ENCODE assay signal across 12 mouse cellular contexts in the genomic region with DNA sequence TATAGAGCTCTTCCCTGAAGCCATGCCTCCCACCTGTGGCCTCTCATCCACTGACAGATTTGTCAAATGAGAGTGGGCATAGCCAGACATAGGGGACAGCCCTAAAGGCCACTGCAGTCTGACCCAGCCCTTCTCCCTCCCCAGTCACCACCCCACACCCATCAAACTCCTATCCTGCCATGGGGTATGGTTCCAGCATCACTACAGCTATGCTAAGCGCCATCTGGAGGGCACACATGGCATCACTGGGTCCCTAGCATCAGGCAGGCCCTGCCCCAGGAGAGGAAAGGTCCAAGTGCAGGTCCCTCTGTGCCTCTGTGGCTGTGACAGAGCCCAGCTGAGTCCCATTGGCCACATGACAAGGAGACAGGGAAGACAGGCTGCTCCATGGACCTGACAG. TPM values are rescaled to one million over a fixed set of nuclear protein-coding genes. Genes with fewer than 3 reads are reported as not detected.
A peak's percentile ranks its signal among the peaks of the same experiment; 100 is the strongest.
DNase-seq lines count a peak whose midpoint lies in the region; ATAC-seq and TF ChIP-seq lines count a peak whose summit lies in the region.
"Had no signal": no experiment of that assay in that cellular context is flagged by ENCODE, and none has a peak within 500 bp of the region (broad histone marks: within the 10 kb centered on the region; RNA-seq: fewer than 3 reads in every experiment).

No protein-coding gene starts in this region.

- 10% methylated on average over 1 of the region's 1 CpGs for WGBS in hindbrain, embryonic 11.5 days
- WGBS in hindbrain, embryonic 16.5 days, result 0% methylated on average over 1 of the region's 1 CpGs
- WGBS in midbrain, embryonic 14.5 days, result 4% methylated on average over 1 of the region's 1 CpGs
- WGBS in midbrain, embryonic 11.5 days, result 8% methylated on average over 1 of the region's 1 CpGs
- 21% methylated on average over 1 of the region's 1 CpGs for WGBS in small intestine, adult 2 months
- 5% methylated on average over 1 of the region's 1 CpGs for WGBS in forebrain, embryonic 13.5 days

- TF ChIP-seq CTCF in small intestine, adult 2 months (IDR thresholded peaks at IDR 0.05; ENCODE audit: extremely low read depth, insufficient read length, insufficient replicate concordance, low read depth, low read length), result peak; percentile 47; the same call in 1 of the 2 replicates

- H3K4me1 ChIP-seq in hindbrain, embryonic 11.5 days (replicated peaks; ENCODE audit: control insufficient read depth, insufficient read depth, low read length), result no peaks in the 10 kb centered on the region
- H3K4me1 ChIP-seq in hindbrain, embryonic 16.5 days (ENCODE audit: control insufficient read depth, insufficient read depth, low read depth, low read length), result no peaks in the 10 kb centered on the region
- H3K4me1 ChIP-seq in midbrain, embryonic 14.5 days (ENCODE audit: control insufficient read depth, insufficient read depth, low read length), result no peaks in the 10 kb centered on the region
- H3K4me1 ChIP-seq in midbrain, embryonic 11.5 days (ENCODE audit: control insufficient read depth, insufficient read depth, low read length), result no peaks in the 10 kb centered on the region
- peaks cover 11% of the 10 kb centered on the region; the same call in 1 of the 2 replicates for H3K4me1 ChIP-seq in small intestine, adult 2 months (ENCODE audit: control insufficient read depth, insufficient read depth, insufficient read length, low read length)
- H3K4me1 ChIP-seq in forebrain, embryonic 13.5 days, result no peaks in the 10 kb centered on the region
- H3K4me1 ChIP-seq: limb, embryonic 13.5 days; midbrain, embryonic 12.5 days had no signal

- H3K9ac ChIP-seq in hindbrain, embryonic 11.5 days (ENCODE audit: low read depth, low read length), result no peak overlapping the region
- H3K9ac ChIP-seq in hindbrain, embryonic 16.5 days (ENCODE audit: low read depth, low read length), result no peak overlapping the region
- no peak overlapping the region for H3K9ac ChIP-seq in midbrain, embryonic 14.5 days (replicated peaks; ENCODE audit: low read length)
- H3K9ac ChIP-seq in midbrain, embryonic 11.5 days (ENCODE audit: low read length), result no peak overlapping the region
- no peak overlapping the region for H3K9ac ChIP-seq in forebrain, embryonic 13.5 days
- H3K9ac ChIP-seq: limb, embryonic 13.5 days; midbrain, embryonic 12.5 days had no signal

- no peak overlapping the region for H3K27ac ChIP-seq in hindbrain, embryonic 11.5 days (ENCODE audit: low read depth, low read length)
- no peak overlapping the region for H3K27ac ChIP-seq in hindbrain, embryonic 16.5 days (ENCODE audit: low read depth, low read length)
- no peak overlapping the region for H3K27ac ChIP-seq in midbrain, embryonic 14.5 days (replicated peaks; ENCODE audit: low read depth, low read length)
- H3K27ac ChIP-seq in midbrain, embryonic 11.5 days (ENCODE audit: low read depth, low read length), result no peak overlapping the region
- no peak overlapping the region for H3K27ac ChIP-seq in small intestine, adult 2 months (ENCODE audit: insufficient read depth, low read depth, low read length)
- no peak overlapping the region for H3K27ac ChIP-seq in forebrain, embryonic 13.5 days
- H3K27ac ChIP-seq: limb, embryonic 13.5 days; midbrain, embryonic 12.5 days had no signal

- H3K9me3 ChIP-seq in hindbrain, embryonic 11.5 days (ENCODE audit: control insufficient read depth, low read length), result no peaks in the 10 kb centered on the region
- no peaks in the 10 kb centered on the region for H3K9me3 ChIP-seq in hindbrain, embryonic 16.5 days (ENCODE audit: control insufficient read depth, low read length)
- H3K9me3 ChIP-seq in midbrain, embryonic 14.5 days (ENCODE audit: control insufficient read depth, low read length), result no peaks in the 10 kb centered on the region
- H3K9me3 ChIP-seq in midbrain, embryonic 11.5 days (ENCODE audit: control insufficient read depth, low read length), result no peaks in the 10 kb centered on the region
- no peaks in the 10 kb centered on the region for H3K9me3 ChIP-seq in forebrain, embryonic 13.5 days (replicated peaks)
- H3K9me3 ChIP-seq: limb, embryonic 13.5 days; midbrain, embryonic 12.5 days had no signal

- no peaks in the 10 kb centered on the region for H3K27me3 ChIP-seq in hindbrain, embryonic 11.5 days (ENCODE audit: control insufficient read depth, insufficient read depth, low read length)
- no peaks in the 10 kb centered on the region for H3K27me3 ChIP-seq in hindbrain, embryonic 16.5 days (replicated peaks; ENCODE audit: control insufficient read depth, insufficient read depth, low read length)
- H3K27me3 ChIP-seq in midbrain, embryonic 14.5 days (ENCODE audit: control insufficient read depth, insufficient read depth, low read length), result no peaks in the 10 kb centered on the region
- no peaks in the 10 kb centered on the region for H3K27me3 ChIP-seq in midbrain, embryonic 11.5 days (ENCODE audit: control insufficient read depth, insufficient read depth, low read length)
- H3K27me3 ChIP-seq in small intestine, adult 2 months (ENCODE audit: control insufficient read depth, insufficient read depth, low read length), result no peaks in the 10 kb centered on the region
- no peaks in the 10 kb centered on the region for H3K27me3 ChIP-seq in forebrain, embryonic 13.5 days
- H3K27me3 ChIP-seq: limb, embryonic 13.5 days; midbrain, embryonic 12.5 days had no signal

- TF ChIP-seq POLR2A in small intestine, adult 2 months (IDR thresholded peaks at IDR 0.05; ENCODE audit: low read depth, low read length), result no peak

- ATAC-seq in hindbrain, embryonic 11.5 days (ENCODE audit: low FRiP score), result no peak
- ATAC-seq in hindbrain, embryonic 16.5 days, result no peak
- ATAC-seq in midbrain, embryonic 14.5 days (ENCODE audit: low FRiP score, low TSS enrichment), result no peak
- ATAC-seq in midbrain, embryonic 11.5 days (ENCODE audit: low FRiP score), result no peak
- ATAC-seq in forebrain, embryonic 13.5 days, result no peak

- no peak overlapping the region for H3K4me2 ChIP-seq in hindbrain, embryonic 11.5 days (replicated peaks; ENCODE audit: low read depth, low read length)
- H3K4me2 ChIP-seq in hindbrain, embryonic 16.5 days (ENCODE audit: low read length), result no peak overlapping the region
- no peak overlapping the region for H3K4me2 ChIP-seq in midbrain, embryonic 14.5 days (ENCODE audit: low read length)
- H3K4me2 ChIP-seq in midbrain, embryonic 11.5 days, result no peak overlapping the region
- no peak overlapping the region for H3K4me2 ChIP-seq in forebrain, embryonic 13.5 days
- H3K4me2 ChIP-seq: limb, embryonic 13.5 days; midbrain, embryonic 12.5 days had no signal

- no peak overlapping the region for H3K4me3 ChIP-seq in hindbrain, embryonic 11.5 days (ENCODE audit: low read depth, low read length)
- no peak overlapping the region for H3K4me3 ChIP-seq in hindbrain, embryonic 16.5 days (ENCODE audit: low read length)
- H3K4me3 ChIP-seq in midbrain, embryonic 14.5 days (replicated peaks; ENCODE audit: low read depth, low read length), result no peak overlapping the region
- H3K4me3 ChIP-seq in midbrain, embryonic 11.5 days (ENCODE audit: low read depth, low read length), result no peak overlapping the region
- H3K4me3 ChIP-seq in small intestine, adult 2 months (ENCODE audit: low read depth, low read length), result no peak overlapping the region
- no peak overlapping the region for H3K4me3 ChIP-seq in forebrain, embryonic 13.5 days
- H3K4me3 ChIP-seq: erythroblast, embryonic 14.5 days; limb, embryonic 13.5 days; midbrain, embryonic 12.5 days had no signal

- H3K36me3 ChIP-seq in hindbrain, embryonic 11.5 days (ENCODE audit: control insufficient read depth, insufficient read depth, low read length), result no peaks in the 10 kb centered on the region
- H3K36me3 ChIP-seq in hindbrain, embryonic 16.5 days (ENCODE audit: control insufficient read depth, insufficient read depth, low read length), result no peaks in the 10 kb centered on the region
- H3K36me3 ChIP-seq in midbrain, embryonic 14.5 days (ENCODE audit: control insufficient read depth, insufficient read depth, low read length), result no peaks in the 10 kb centered on the region
- no peaks in the 10 kb centered on the region for H3K36me3 ChIP-seq in midbrain, embryonic 11.5 days (ENCODE audit: control insufficient read depth, insufficient read depth, low read length)
- no peaks in the 10 kb centered on the region for H3K36me3 ChIP-seq in small intestine, adult 2 months (ENCODE audit: control insufficient read depth, insufficient read depth, low read length)
- H3K36me3 ChIP-seq in forebrain, embryonic 13.5 days (ENCODE audit: poor library complexity, severe bottlenecking), result no peaks in the 10 kb centered on the region
- H3K36me3 ChIP-seq: limb, embryonic 13.5 days; midbrain, embryonic 12.5 days had no signal

- DNase-seq in hindbrain, embryonic 11.5 days (ENCODE audit: low spot score), result peak; percentile 17
- peak; percentile 9 for DNase-seq in midbrain, embryonic 14.5 days
- DNase-seq in midbrain, embryonic 11.5 days (ENCODE audit: low spot score, missing footprints), result no peak
- peak; percentile 9 for DNase-seq in embryo, embryonic 10.5 days (ENCODE audit: low spot score)
- no peak for DNase-seq in right cerebral cortex, postnatal 4 days
- DNase-seq: gastrocnemius, postnatal 25 days had no signal

RNA-seq across cellular contexts. Expression of a gene that starts 12.7 kb away (rescaled TPM):
- polyA plus RNA-seq in hindbrain, embryonic 11.5 days (2014; fragmentation: Nextera tagmentation; extraction: Ambion mirVana), result not detected in 2 replicates
- 0.12 and 0.18 TPM in 2 replicates for polyA plus RNA-seq in hindbrain, embryonic 16.5 days (2015; fragmentation: Nextera tagmentation; extraction: Ambion mirVana)
- not detected in 2 replicates for polyA plus RNA-seq in midbrain, embryonic 14.5 days (2014; fragmentation: Nextera tagmentation; extraction: Ambion mirVana)
- not detected in 2 replicates for polyA plus RNA-seq in midbrain, embryonic 11.5 days (2014; fragmentation: Nextera tagmentation; extraction: Ambion mirVana)
- polyA plus RNA-seq in small intestine, adult 2 months (2012; rRNA removed), result 0.13 and 0.18 TPM in 2 replicates
- not detected in 2 replicates for polyA plus RNA-seq in forebrain, embryonic 13.5 days (2015; fragmentation: Nextera tagmentation; extraction: Ambion mirVana)
- polyA plus RNA-seq: erythroblast, embryonic 14.5 days; limb, embryonic 13.5 days; midbrain, embryonic 12.5 days had no signal

RNA-seq across cellular contexts. Expression of a gene that starts 19.7 kb away (rescaled TPM):
- polyA plus RNA-seq in hindbrain, embryonic 11.5 days (2014; fragmentation: Nextera tagmentation; extraction: Ambion mirVana), result 1.0 TPM in 2 replicates
- polyA plus RNA-seq in hindbrain, embryonic 16.5 days (2015; fragmentation: Nextera tagmentation; extraction: Ambion mirVana), result 0.62 and 1.3 TPM in 2 replicates
- 3.1 TPM in 1 of 2 replicates, not detected in the other for polyA plus RNA-seq in midbrain, embryonic 14.5 days (2014; fragmentation: Nextera tagmentation; extraction: Ambion mirVana)
- 0.72 and 0.89 TPM in 2 replicates for polyA plus RNA-seq in midbrain, embryonic 11.5 days (2014; fragmentation: Nextera tagmentation; extraction: Ambion mirVana)
- polyA plus RNA-seq in small intestine, adult 2 months (2012; rRNA removed), result 11.5 and 55.5 TPM in 2 replicates
- polyA plus RNA-seq in forebrain, embryonic 13.5 days (2015; fragmentation: Nextera tagmentation; extraction: Ambion mirVana), result 0.26 and 0.53 TPM in 2 replicates
- polyA plus RNA-seq: erythroblast, embryonic 14.5 days had no signal

RNA-seq across cellular contexts. Expression of a gene that starts 39.6 kb away (rescaled TPM):
- polyA plus RNA-seq in hindbrain, embryonic 11.5 days (2014; fragmentation: Nextera tagmentation; extraction: Ambion mirVana), result 0.15 TPM in 1 of 2 replicates, not detected in the other
- polyA plus RNA-seq in hindbrain, embryonic 16.5 days (2015; fragmentation: Nextera tagmentation; extraction: Ambion mirVana), result 0.24 TPM in 1 of 2 replicates, not detected in the other
- 1.3 TPM in 1 of 2 replicates, not detected in the other for polyA plus RNA-seq in midbrain, embryonic 14.5 days (2014; fragmentation: Nextera tagmentation; extraction: Ambion mirVana)
- 0.11 TPM in 1 of 2 replicates, not detected in the other for polyA plus RNA-seq in midbrain, embryonic 11.5 days (2014; fragmentation: Nextera tagmentation; extraction: Ambion mirVana)
- 6.7 and 30.1 TPM in 2 replicates for polyA plus RNA-seq in small intestine, adult 2 months (2012; rRNA removed)
- polyA plus RNA-seq in forebrain, embryonic 13.5 days (2015; fragmentation: Nextera tagmentation; extraction: Ambion mirVana), result 0.12 TPM in 1 of 2 replicates, not detected in the other
- polyA plus RNA-seq: erythroblast, embryonic 14.5 days; limb, embryonic 13.5 days had no signal

Comparison
In these comparisons a context has a peak if more than half of its experiments do, and no peak if none do; other contexts are left out.
1. DNase-seq: peak in hindbrain, embryonic 11.5 days (single experiment), midbrain, embryonic 14.5 days (single experiment) and embryo, embryonic 10.5 days (single experiment); none in midbrain, embryonic 11.5 days (single experiment) and right cerebral cortex, postnatal 4 days (single experiment).